Mouse (Mus musculus) lung, embryonic 16.5 days (tissue): ENCODE results near the gene Aff2. TPM values are rescaled to one million over a fixed set of nuclear protein-coding genes. Genes with fewer than 3 reads are reported as not detected.

Source experiments
- ATAC-seq: fragments of 200-750 bp; cut with Nextera tagmentation; 2 replicates; pipeline ENCODE4 v1.8.0; 2017; ENCODE audit warnings: low read depth, mild to moderate bottlenecking, moderate library complexity
- H3K27ac ChIP-seq: fragments of 300-500 bp; sonication (generic); 2 replicates; pipeline ENCODE4 v1.5.1; 2014; ENCODE audit warnings: mild to moderate bottlenecking, control low read depth, low read length
- H3K27me3 ChIP-seq: fragments of 300-500 bp; sonication (generic); 2 replicates; pipeline ENCODE4 v1.6.1; 2014; ENCODE audit warnings: low read depth, low read length, mixed read lengths; ENCODE audit not compliant: control insufficient read depth, insufficient read depth
- H3K36me3 ChIP-seq: fragments of 300-500 bp; sonication (generic); 2 replicates; pipeline ENCODE4 v1.6.1; 2014; ENCODE audit warnings: low read length; ENCODE audit not compliant: control insufficient read depth, insufficient read depth
- H3K4me1 ChIP-seq: fragments of 300-500 bp; sonication (generic); replicated peaks from 2 replicates; pipeline ENCODE4 v1.6.1; 2014; ENCODE audit warnings: low read length, mixed read lengths; ENCODE audit not compliant: control insufficient read depth, insufficient read depth
- H3K4me2 ChIP-seq: fragments of 300-500 bp; sonication (generic); 2 replicates; pipeline ENCODE4 v1.6.1; 2014; ENCODE audit warnings: low read depth, low read length, control low read depth
- H3K4me3 ChIP-seq: fragments of 300-500 bp; sonication (generic); 2 replicates; pipeline ENCODE4 v1.5.1; 2014; ENCODE audit warnings: mild to moderate bottlenecking, low read length, control low read depth
- H3K9ac ChIP-seq: fragments of 300-500 bp; sonication (generic); 2 replicates; pipeline ENCODE4 v1.6.1; 2014; ENCODE audit warnings: low read length, control low read depth
- H3K9me3 ChIP-seq: fragments of 300-500 bp; sonication (generic); 2 replicates; pipeline ENCODE4 v1.6.1; 2016; ENCODE audit warnings: low read length; ENCODE audit not compliant: control insufficient read depth
- WGBS: fragments of 180-500 bp; shearing (Covaris S2); extraction: QIAGEN DNeasy Blood & Tissue Kit; methylation state at CpG from one replicate; pipeline ENCODE4 v1.1.7; 2014; 5-methylcytosine and 5-hydroxymethylcytosine counted together
- polyA plus RNA-seq: library from polyadenylated mRNA; unstranded; fragments of >200 nt; fragmentation: Nextera tagmentation; extraction: Ambion mirVana; gene quantifications from 2 replicates; pipeline ENCODE4 v1.2.1, GENCODE M21; 2015

Gene Aff2
- polyA plus RNA-seq, 1 experiment from 2014 or later: 2.0 TPM

- no peak overlapping the region for H3K4me2 ChIP-seq
- WGBS: 63% methylated on average over 3 of the region's 3 CpGs
- no peak overlapping the region for H3K27ac ChIP-seq
- H3K4me1 ChIP-seq: no peaks in the 10 kb centered on the region
- no peak overlapping the region for H3K4me3 ChIP-seq
- no peak overlapping the region for H3K9ac ChIP-seq
- H3K9me3 ChIP-seq: no peaks in the 10 kb centered on the region
- ATAC-seq: no peak
- no peaks in the 10 kb centered on the region for H3K27me3 ChIP-seq
- H3K36me3 ChIP-seq: no peaks in the 10 kb centered on the region
These were observed 306.1 kb downstream of the Aff2 start for GRCm38 (mm10) chrX:69666145-69666677.

- no peak overlapping the region for H3K4me2 ChIP-seq
- no peaks in the 10 kb centered on the region for H3K9me3 ChIP-seq
- H3K36me3 ChIP-seq: no peaks in the 10 kb centered on the region
- no peaks in the 10 kb centered on the region for H3K27me3 ChIP-seq
- H3K27ac ChIP-seq: no peak overlapping the region
- no peak overlapping the region for H3K9ac ChIP-seq
- 93% methylated on average over 1 of the region's 1 CpGs for WGBS
- no peaks in the 10 kb centered on the region for H3K4me1 ChIP-seq
- no peak for ATAC-seq
- H3K4me3 ChIP-seq: no peak overlapping the region
These were observed 315.6 kb downstream of the Aff2 start for GRCm38 (mm10) chrX:69675691-69676090.

DNA sequence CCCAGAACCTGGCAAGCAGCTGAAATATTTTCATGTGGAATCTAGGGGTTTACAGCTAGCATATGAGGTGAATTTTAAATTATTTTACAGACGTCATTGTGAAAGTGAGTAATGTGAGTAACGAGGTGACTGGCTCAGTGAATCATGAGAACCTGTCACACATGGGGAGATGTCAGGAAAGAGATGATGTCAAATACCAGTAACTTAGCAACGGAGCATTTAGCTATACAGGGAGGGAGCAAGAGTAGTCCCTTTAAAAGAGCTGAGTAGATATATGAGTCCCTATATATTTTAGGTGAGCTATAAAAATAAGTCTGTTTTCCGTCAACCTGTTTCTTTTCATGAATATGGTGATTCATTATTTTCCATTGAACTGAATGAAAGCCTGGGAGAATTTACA lies 338.7 kb downstream of the Aff2 start:
- Histone ChIP-seq H3K36me3 (no peaks in the 10 kb centered on the region), H3K4me3 (no peak overlapping the region), H3K27ac (no peak overlapping the region), H3K9me3 (no peaks in the 10 kb centered on the region), H3K4me1 (no peaks in the 10 kb centered on the region), H3K27me3 (no peaks in the 10 kb centered on the region), H3K4me2 (no peak overlapping the region), H3K9ac (no peak overlapping the region)
- no peak for ATAC-seq
- WGBS: 67% methylated on average over 4 of the region's 4 CpGs

DNA sequence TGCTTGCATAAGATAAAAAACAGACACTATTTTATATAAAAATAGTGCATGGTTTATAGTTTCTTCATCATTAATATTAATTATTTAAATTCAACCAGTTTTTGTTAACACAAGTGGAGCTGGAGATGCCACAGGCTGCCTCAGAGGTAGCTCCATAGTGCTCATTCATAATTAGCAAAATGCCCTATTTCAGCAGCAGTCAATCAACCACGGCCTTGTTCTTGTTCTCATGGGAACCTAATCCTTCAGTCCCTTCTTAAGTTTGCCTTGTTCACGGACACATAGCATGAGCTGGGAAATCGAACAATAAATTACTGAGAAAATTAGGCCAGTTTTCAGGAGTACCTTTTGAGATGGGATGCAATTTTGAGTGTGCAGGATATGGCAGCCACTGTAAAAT lies 378.9 kb downstream of the Aff2 start:
- no peaks in the 10 kb centered on the region for H3K36me3 ChIP-seq
- H3K4me3 ChIP-seq: no peak overlapping the region
- H3K27me3 ChIP-seq: no peaks in the 10 kb centered on the region
- no peaks in the 10 kb centered on the region for H3K4me1 ChIP-seq
- H3K9ac ChIP-seq: no peak overlapping the region
- no peaks in the 10 kb centered on the region for H3K9me3 ChIP-seq
- WGBS: 76% methylated on average over 3 of the region's 3 CpGs
- no peak overlapping the region for H3K27ac ChIP-seq
- H3K4me2 ChIP-seq: no peak overlapping the region
- ATAC-seq: no peak

GRCm38 (mm10) chrX:69744962-69745597 lies 385.0 kb downstream of the Aff2 start:
- Histone ChIP-seq H3K9ac (no peak overlapping the region), H3K4me1 (no peaks in the 10 kb centered on the region), H3K4me2 (no peak overlapping the region), H3K4me3 (no peak overlapping the region), H3K36me3 (no peaks in the 10 kb centered on the region), H3K27ac (no peak overlapping the region), H3K27me3 (no peaks in the 10 kb centered on the region), H3K9me3 (no peaks in the 10 kb centered on the region)
- ATAC-seq: no peak
- whole genome bisulfite sequencing: 65% methylated on average over 3 of the region's 3 CpGs

DNA sequence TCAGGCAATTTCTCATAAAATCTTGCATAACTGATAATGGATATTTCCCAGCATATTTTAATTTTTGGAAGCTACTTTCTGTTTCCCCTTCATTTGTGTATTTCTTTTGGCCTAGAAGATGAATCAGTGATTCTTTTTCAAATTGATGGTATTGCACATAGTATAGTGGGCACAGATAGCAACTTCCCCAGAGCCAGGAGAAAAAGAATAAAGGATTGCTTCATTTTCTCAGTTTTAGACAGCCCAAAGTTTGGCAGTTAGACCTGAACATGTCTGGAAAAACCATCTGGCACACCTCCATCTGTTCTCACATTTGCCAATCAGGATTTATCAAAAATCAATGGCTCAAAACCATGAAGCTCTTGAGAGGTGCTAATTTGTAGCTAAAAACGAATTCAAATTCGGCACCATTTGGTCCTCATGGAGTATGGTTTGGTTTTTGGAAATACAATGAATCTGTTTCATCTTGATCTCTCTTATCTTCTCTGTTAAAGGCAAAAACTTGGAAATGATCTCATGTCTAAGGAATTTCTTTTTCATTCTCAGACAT lies 441.9 kb downstream of the Aff2 start:
- H3K4me2 ChIP-seq: no peak overlapping the region
- no peaks in the 10 kb centered on the region for H3K4me1 ChIP-seq
- WGBS: 76% methylated on average over 2 of the region's 2 CpGs
- no peaks in the 10 kb centered on the region for H3K9me3 ChIP-seq
- H3K36me3 ChIP-seq: no peaks in the 10 kb centered on the region
- no peak overlapping the region for H3K4me3 ChIP-seq
- ATAC-seq: no peak
- no peak overlapping the region for H3K9ac ChIP-seq
- H3K27me3 ChIP-seq: no peaks in the 10 kb centered on the region
- no peak overlapping the region for H3K27ac ChIP-seq

DNA sequence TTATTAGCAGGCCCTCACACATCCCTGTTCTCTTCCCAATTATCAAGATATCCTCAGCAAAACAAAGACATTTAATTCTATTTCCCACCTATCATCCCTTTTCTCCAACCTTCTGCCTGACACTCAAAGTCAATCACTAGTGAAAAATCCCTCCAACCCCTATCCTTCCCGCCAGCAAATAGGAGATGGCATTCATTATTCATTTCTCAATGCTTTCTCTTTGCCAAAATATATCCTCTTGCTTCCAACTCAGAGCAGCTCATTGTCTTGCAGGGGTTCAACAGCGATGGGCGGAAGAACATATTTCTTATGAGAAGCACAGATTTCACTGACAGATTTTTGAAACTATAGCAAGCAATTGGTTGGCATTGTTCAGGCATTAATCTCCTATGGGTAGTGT lies 442.4 kb downstream of the Aff2 start:
- no peaks in the 10 kb centered on the region for H3K4me1 ChIP-seq
- WGBS: 81% methylated on average over 3 of the region's 3 CpGs

DNA sequence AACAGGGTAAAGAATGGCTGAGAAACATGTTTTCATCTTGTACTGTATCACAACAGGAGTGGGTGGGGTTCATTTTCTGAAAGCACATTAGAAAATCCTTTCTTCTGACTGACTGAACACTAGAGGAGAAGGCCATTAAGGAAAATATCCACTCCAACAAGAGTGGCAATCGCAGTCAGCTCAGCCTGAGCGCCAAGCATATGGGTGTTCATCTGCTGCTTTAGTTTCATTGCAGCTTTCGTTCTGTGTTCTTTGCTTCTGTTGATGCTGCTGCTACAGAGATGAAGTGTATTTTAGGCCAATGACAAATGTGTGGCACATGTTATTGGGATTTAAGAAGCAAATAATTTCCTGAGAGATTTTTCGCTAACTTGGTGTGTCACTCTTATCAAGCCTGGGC lies 451.7 kb downstream of the Aff2 start:
- Histone ChIP-seq H3K27ac (no peak overlapping the region), H3K9ac (no peak overlapping the region), H3K4me3 (no peak overlapping the region), H3K9me3 (no peaks in the 10 kb centered on the region), H3K27me3 (no peaks in the 10 kb centered on the region), H3K36me3 (no peaks in the 10 kb centered on the region), H3K4me2 (no peak overlapping the region), H3K4me1 (no peaks in the 10 kb centered on the region)
- ATAC-seq: no peak
- WGBS: 89% methylated on average over 4 of the region's 4 CpGs

More for the DNA sequence above, 442.4 kb downstream of the Aff2 start:
- Histone ChIP-seq H3K4me2 (no peak overlapping the region), H3K4me3 (no peak overlapping the region), H3K27ac (no peak overlapping the region), H3K36me3 (no peaks in the 10 kb centered on the region), H3K27me3 (no peaks in the 10 kb centered on the region), H3K9ac (no peak overlapping the region), H3K9me3 (no peaks in the 10 kb centered on the region)
- no peak for ATAC-seq

DNA sequence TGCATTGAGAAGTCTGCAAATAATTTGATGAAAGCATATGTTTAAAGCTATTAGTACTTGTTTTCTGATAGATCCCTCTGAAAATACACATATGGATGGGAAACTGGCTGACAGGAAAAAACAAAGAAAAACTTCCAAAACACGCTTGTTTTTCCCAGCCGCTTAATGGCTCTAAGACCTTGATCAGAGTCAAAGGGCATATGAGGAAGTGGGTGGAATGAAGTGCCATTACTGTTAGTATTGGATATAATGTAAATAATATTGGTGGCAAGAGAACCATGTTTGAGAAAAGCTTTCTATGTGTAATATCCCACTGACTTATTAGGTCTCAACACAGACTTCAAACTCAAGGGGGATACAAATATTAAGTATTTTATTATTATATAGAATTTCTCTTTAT lies 455.0 kb downstream of the Aff2 start:
- H3K4me2 ChIP-seq: no peak overlapping the region
- H3K27ac ChIP-seq: no peak overlapping the region
- H3K36me3 ChIP-seq: no peaks in the 10 kb centered on the region
- H3K9me3 ChIP-seq: no peaks in the 10 kb centered on the region
- H3K27me3 ChIP-seq: no peaks in the 10 kb centered on the region
- no peak overlapping the region for H3K9ac ChIP-seq
- no peak overlapping the region for H3K4me3 ChIP-seq
- no peaks in the 10 kb centered on the region for H3K4me1 ChIP-seq
- WGBS: 55% methylated on average over 2 of the region's 2 CpGs
- ATAC-seq: no peak
